Mouse (Mus musculus) adipocyte (in vitro differentiated cells): ENCODE results near the gene Rsph1.

Experiments
- DNase-seq: peaks from one replicate; pipeline ENCODE4 v3.0.0-alpha.2; 2016; ENCODE audit warnings: low spot score

The Rsph1 gene

GRCm38 (mm10) chr17:31304895-31305775 lies 28.0 kb upstream of the Rsph1 start:
- DNase-seq, result no peak

DNA sequence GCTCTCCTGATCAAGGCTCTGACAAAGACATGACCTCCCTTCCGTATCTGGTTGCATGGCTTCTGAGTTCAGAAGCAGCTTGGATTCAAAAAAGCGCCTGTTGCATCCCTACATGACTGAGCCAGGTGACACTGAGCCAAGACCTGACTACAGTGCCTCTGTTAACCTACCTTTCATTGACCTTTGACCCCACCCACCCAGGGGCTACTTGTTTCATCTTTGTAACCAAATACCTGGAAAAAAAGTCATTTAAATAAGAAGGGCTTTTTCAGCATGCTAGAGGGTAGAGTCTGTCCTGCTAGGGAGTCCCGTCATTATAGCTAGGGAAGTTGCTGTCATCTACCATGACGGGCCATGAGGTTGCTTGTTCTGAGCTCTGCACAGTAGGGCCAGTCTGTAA lies 26.2 kb upstream of the Rsph1 start:
- no peak for DNase-seq

DNA sequence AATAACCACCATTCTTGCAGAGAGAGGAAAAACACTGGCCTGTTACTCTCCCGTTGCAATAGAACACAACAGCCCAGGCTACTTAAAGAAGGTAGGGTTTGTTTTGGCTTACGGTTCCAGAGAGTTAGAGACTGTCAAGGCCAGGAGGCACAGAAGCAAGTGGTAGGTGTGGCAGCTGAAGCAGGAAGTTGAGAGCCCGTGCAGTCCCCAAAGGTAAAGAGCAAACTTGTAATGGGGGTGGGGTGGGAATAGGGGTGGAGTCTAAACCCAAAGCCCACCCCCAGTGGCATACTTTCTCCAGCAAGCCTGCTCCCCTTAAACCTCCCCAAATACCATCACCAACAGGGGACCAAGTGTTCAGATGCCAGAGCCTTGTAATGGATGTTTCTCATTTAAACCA lies 23.6 kb upstream of the Rsph1 start:
- no peak for DNase-seq

- no peak for DNase-seq
Measured at GRCm38 (mm10) chr17:31299981-31300380, 22.8 kb upstream of the Rsph1 start.

GRCm38 (mm10) chr17:31298419-31299209 lies 21.4 kb upstream of the Rsph1 start:
- DNase-seq, result no peak

- peak; percentile 6 for DNase-seq
Measured at GRCm38 (mm10) chr17:31297521-31297939, 20.3 kb upstream of the Rsph1 start.

- no peak for DNase-seq
Measured at GRCm38 (mm10) chr17:31295892-31296781, 19.0 kb upstream of the Rsph1 start.

- DNase-seq, result no peak
Measured at GRCm38 (mm10) chr17:31295215-31295891, 18.2 kb upstream of the Rsph1 start.

- DNase-seq, result no peak
Measured at GRCm38 (mm10) chr17:31294363-31295214, 17.4 kb upstream of the Rsph1 start.

- DNase-seq, result no peak
Measured at GRCm38 (mm10) chr17:31290859-31291258, 13.7 kb upstream of the Rsph1 start.

DNA sequence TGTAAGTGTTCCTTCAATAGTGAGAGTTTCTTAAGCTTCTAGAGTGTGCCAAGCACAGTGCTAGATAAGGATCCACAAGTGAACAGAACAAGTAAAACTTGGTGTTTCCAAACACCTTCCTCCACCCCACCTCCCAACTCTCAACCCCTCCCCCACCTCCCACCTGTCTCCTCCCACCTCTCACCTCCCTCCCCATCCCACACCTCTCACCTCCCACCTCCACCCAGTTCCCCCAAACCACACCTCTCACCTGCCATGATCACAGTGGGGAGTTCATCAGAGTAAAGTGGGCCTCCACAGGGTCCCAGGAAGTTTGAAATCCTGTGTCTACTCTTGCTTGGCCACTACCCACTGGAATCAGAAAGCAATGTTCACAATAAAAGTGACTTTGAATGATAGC lies 13.1 kb upstream of the Rsph1 start:
- DNase-seq, result no peak

- no peak for DNase-seq
Measured at GRCm38 (mm10) chr17:31288999-31289726, 12.0 kb upstream of the Rsph1 start.

- DNase-seq, result no peak
Measured at GRCm38 (mm10) chr17:31287216-31287615, 10.0 kb upstream of the Rsph1 start.

- DNase-seq, result no peak
Measured at GRCm38 (mm10) chr17:31286492-31286891, 9.3 kb upstream of the Rsph1 start, which contains the start of gene Slc37a1. TSS of gene Slc37a1 (plus strand) at chr17:31286792.

DNA sequence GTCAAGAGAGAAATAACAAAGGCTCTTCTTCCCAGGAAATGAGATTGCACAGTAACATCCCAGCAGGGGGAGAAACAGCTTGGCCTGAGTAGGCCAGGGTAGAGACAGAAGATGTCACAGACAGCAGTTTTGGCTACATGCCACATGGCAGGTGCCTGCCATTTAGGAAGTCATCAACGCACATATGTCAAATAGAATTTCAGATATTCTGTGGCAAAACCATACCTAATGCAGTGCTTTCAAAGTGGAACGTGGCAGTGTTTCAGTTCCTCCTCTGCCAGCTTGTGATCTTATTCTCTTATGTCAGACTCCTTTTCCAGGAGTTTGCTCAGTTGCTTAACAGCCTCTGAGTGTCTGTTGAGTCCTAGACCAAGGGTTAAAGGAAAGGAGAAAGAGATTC lies 8.7 kb upstream of the Rsph1 start:
- no peak for DNase-seq

- DNase-seq, result no peak
Measured at GRCm38 (mm10) chr17:31282687-31283053, 5.5 kb upstream of the Rsph1 start.

DNA sequence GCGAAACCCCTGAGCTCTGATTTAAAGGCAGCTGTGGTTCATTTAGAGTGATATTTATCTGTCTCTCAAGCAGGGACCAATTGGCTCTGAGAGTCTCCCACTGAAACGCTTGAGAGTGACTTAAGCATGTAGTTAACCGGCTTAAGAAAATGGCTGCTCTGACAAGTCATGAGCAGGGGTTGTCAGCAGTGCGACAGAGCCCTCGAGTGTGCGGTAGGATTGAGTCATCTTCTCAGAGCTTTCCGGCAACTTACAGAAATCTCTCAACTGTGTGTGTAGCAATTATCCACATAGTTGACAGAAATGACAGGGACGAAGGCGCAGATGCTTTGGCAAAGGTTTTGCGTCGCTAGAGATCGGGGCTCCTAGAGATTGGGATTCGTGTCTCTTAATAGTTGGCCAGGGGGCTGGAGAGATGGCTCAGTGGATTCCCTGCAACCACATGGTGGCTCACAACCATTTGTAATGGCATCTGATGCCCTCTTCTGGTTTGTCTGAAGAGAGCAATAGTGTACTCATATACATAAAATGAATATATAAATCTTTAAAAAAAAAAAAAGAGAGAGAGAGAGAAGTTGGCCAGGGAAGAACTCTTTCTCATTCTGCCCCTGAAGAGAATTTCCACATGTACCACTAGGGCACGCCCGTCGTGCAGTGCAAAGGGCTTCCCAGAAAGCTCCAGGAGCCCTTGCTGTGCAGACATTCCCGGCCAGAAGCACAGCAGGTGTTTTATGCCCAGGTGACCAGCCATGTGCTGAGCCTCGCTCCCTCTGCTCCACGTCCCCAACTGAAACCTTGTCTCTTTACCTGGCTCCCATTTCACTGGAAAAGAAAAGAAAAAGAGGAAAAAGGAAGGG lies 4.9 kb upstream of the Rsph1 start:
- DNase-seq, result no peak

DNA sequence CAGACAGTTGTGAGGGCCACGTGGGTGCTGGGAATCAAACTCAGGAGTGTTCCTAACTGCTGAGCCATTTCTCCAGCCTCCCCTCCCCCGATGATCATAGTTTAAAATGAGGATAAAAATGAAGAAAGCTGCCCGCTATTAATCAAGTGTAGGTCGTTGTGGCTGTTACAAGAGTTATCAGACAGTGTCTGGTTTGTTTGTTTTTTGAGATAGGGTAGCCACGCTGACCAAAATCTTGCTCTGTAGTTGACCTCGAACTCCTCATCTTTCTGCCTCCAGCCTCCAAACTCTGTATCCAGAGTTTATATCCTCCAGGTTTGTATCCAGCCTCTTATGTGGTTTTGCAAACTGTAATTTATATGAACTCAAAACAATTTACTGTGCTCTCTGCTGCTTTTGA lies 3.1 kb upstream of the Rsph1 start:
- DNase-seq, result no peak

DNA sequence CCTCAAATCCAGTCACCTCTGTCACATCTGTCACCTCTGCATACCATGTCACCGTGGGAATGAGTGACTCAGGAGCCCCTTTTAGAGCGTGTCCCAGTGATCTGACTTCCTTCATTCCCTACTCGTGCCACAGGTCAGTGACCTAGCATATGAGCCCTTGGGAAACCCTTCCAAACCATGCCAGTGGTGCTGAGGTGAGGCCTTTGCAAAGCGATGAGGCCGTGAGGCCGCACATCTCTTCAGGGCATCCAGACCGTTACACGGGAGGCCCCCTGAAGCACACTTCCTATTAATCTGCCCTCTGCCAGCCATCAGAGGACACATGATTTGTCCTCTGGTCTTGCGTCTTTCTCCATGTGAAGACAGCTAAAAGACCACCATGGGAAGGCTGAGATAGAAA lies 2.4 kb upstream of the Rsph1 start:
- no peak for DNase-seq
